Mouse (Mus musculus): ENCODE results near the gene Epb41l1. TPM values are rescaled to one million over a fixed set of nuclear protein-coding genes. Genes with fewer than 3 reads are reported as not detected.
"Not testable (repeated sequence)": the region's sequence is repeated elsewhere in the genome, so short reads cannot be mapped to it uniquely, and the experiment has no call there.

The Epb41l1 gene
- total RNA-seq (2021), result 100 to 1,000 TPM; 310 to 347 TPM

DNA sequence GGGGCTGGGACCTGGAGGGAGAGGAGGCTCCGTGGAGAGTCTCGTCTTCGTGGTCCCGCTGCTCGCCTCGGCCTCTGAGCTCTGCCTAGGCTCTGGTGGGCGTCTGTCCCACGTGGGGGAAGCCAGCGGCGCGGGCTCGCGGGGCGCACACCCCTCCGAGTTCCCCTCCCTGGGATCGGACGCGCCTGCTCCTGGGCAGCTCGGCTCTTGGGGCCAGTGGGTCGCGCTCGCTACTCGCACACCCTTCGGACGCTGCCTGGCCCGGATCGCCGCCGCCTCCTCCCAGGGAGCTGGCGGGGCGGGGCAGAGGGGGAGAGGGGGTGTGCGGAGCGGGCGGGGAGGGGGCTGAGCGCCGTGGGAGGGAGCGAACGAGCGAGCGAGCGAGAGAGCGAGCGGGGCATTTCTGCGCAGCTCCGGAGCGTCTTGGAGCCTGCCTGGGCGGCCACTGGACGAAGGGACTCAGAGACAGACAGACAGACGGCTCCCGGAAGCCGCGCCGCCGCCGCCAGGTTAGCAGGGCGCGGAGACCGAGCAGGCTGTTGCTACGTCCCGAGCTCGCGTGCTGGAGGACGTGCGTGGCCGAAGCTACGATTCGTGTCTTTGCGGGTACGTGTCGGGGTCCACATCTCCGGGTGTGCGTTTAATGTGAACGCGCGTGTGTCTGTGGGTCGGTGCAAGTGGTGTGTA lies at the start of gene Epb41l1:
Gene Epb41l1, plus strand, starts transcription at position 216 of the 687 bp plus-strand sequence.
- peak in 1 of 2 experiments; percentile 42 for DNase-seq (ENCODE audit: extremely low spot score in 1 of 2, low spot score in 1 of 2)

DNA sequence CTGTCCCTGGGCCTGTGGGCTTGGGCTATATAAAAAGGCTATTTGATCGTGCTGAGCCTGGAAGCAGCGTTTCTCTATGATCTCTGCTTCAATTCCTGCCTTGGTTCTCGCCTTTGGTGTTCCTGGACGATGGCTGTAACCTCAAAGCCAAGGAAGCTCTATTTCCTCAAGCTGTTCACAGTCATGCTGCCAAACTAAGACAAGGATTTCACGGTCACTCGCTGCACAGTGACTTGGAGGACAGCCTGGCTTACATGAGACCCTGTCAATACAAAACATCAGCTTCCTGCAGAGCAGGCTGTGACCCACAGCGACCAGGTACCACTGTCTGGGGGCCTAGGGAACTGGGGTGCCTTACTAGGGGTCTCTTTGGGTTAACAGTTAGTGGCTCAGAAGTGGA lies 43.8 kb upstream of the Epb41l1 start:
- no peak for DNase-seq (ENCODE audit: extremely low spot score in 1 of 2, low spot score in 1 of 2)

DNA sequence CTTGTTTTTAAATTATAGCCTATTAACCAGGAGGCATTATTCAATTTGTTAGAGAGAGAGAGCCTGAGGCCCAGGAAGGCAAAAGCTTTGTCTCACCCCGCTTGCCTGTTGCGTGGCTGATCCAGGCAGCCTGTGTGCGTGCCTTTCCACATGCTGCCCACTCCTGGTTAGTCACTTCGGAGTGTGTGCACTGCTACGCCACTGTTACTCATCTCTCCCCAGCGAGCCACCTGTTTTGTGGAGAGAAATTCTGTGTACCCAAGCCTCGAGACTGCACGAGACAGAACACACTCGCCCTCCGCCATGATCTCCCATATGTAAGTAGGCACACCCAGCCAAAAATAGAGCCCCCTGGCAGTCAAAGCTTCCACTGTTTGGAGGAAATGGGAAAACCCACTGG lies 40.8 kb upstream of the Epb41l1 start:
- DNase-seq (ENCODE audit: extremely low spot score in 1 of 2, low spot score in 1 of 2), result peak; percentile 15 to 21

DNA sequence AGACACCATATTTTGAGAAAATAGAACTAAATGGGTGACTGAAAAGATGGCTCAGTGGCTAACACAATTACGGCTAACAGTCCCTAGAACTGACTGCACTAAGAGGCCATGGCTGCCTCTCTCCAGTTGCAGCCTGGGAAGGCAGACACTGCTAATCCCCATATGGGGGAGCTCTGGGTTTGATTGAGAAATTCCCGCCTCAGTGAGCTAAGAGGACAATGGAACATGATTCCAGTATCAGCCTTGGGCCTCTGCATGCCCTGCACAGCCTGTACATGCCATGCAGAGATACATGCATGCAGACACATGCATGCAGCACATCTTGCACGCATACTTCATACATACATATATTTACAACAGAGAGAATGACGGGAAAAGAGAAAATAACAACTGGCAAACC lies 39.4 kb upstream of the Epb41l1 start:
- no peak for DNase-seq (ENCODE audit: extremely low spot score in 1 of 2, low spot score in 1 of 2)

DNA sequence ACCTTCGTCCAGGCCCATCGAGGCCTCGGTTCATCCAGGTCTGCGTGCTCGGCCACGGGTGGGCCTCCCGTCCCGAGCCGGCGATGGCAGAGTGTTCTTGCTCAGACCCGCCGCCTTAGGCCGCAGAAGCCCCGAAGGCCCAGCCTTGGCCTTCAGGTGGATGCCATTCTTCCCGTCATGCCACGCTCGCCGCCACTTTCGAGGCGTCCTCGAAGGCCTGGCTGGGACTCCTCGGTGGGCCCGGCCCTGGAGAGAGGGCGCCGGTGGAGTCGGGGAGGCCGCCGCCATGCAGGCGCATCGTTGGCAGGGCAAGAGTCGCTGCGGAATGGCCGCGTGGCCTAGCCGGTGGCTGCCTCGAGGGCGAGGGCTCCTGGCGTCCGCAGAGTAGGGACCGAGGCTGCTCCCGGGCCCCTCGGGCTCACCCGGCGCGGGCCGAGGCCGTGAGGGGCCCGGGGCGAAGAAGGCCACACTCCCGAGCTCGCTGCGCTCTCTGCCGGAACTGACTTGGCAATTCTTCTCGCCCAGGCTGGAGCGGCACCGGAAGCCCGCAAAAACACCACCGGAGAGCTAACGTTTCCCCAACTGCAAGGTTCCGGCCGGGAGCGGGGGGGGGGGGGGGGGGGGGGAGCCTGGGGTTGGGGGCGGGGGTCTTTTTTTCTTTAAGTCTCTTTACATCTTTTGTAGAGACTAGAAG lies 28.1 kb upstream of the Epb41l1 start:
- peak; percentile 46 to 57 for DNase-seq (ENCODE audit: extremely low spot score in 1 of 2, low spot score in 1 of 2)

DNA sequence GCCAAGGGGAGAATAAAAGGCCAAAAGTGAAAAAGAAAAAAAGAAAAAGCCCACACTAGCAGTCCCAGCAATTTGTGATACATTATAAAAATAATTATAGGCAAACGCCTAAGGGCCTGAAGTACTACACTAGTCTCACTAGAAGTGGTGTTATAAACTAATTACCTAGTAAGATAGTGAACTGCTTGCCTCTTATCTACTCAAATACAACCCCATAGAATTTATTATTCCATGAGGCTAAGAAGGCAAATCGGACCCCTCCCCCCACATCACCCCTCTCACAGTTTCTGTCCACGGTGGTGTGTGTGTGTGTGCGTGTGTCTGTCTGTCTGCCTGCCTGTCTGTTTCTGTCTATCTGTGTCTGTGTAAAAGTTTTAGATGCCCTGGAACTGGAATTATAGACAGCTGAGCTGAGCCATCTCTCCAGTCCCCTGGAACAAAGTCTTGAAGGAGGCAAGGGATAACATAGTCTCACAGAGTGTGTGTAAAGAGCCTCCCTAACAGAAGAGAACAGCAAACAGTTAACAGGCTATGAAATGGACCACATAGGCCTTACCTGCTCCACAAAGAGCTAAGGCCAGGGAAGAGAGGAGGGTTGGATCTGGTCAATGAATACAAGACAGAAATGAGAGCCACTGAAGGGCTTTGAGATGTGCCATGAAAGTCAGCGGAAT lies 27.4 kb upstream of the Epb41l1 start:
- DNase-seq (ENCODE audit: extremely low spot score in 1 of 2, low spot score in 1 of 2), result no peak

DNA sequence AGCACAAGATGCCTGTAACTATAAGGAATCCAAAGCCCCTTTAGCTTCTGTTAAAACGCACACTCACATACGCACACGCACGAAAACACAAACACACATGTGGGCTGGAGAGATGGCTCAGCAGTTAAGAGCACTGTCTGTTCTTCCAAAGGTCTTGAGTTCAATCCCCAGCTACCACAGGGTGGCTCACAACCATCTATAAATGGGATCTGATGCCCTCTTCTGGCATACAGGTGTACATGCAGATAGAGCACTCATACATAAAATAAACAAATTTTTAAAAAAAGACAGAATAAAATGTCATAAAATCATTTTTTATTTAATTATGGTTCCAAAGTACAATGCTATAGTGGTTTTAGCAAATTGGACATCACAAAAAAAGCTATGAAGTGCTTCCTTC lies 26.4 kb upstream of the Epb41l1 start:
- DNase-seq (ENCODE audit: extremely low spot score in 1 of 2, low spot score in 1 of 2), result no peak

DNA sequence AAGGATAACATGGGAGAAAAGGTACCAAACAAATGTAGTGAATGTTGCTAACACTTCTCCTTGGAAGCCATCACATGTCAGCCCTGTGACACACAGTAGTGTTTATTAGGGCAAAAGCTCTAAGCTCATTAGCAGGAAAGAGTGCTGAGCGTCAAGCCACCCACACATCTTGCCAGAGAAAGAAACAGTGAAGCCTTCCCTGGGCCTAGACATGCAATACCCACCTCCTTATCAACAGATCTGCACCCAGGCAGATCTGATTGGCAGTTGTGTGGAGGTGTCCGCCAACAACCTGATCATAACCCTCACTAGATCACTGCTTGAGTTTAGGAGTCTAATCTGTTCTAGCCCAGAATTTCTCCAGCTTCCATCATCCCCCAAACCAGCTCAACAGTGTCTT lies 24.6 kb upstream of the Epb41l1 start:
- no peak for DNase-seq (ENCODE audit: extremely low spot score in 1 of 2, low spot score in 1 of 2)

DNA sequence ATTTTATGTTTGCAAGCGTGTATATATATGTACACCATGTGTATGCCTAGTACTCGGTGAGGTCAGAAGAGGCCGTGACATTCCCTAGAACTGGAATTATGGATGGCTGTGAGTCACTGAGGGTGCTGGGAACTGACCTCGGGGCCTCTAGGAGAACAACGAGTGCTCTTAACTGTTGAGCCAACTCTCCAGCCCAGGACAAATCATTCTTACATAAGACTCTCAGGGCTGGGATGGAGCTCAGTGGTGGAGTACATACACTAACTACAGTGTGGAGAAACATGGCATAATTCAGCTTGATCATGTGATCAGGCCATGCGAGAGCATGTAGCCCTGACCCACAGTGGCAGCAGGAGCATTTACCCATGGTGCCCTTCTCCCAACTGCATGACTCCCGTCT lies 22.7 kb upstream of the Epb41l1 start:
- no peak for DNase-seq (ENCODE audit: extremely low spot score in 1 of 2, low spot score in 1 of 2)

DNA sequence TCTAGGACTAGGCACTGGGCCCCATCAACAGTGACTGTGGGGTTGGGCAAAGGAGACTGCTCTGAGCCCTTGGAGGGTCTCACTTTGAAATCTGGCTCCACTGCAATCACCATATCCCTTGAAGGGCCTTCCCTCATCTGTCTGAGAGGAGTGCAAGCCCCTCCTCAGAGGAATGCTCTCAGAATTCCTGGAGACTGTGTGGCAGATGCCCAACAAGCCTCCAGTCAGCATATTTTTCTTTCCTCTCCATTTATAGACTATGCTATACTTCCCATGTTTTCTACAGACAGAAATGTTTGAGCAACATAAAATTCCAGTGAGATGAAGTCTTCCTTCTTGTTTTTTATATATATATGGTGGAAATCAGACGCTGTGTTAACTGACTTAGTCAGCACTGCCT lies 21.2 kb upstream of the Epb41l1 start:
- DNase-seq (ENCODE audit: extremely low spot score in 1 of 2, low spot score in 1 of 2), result no peak

DNA sequence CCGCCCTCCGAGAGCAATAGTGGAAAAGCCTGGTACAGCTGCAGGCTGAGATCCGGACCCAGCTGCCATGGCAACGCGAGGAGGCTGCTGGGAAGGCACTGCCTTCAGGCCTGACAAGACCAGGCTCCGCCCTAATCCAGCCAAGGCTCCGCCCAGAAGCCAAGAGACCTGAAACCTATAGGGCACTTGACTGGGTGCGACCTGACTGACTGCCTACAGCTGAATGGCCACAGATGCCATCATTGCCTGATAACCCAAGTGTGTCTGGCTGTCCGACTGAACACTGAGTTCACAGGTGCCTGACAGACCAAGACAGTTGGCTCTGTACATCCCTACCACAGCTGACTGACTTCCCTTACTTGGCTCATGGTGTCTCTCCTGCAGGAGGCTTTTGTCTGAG lies 19.4 kb upstream of the Epb41l1 start:
- peak; percentile 42 to 44 for DNase-seq (ENCODE audit: extremely low spot score in 1 of 2, low spot score in 1 of 2)

DNA sequence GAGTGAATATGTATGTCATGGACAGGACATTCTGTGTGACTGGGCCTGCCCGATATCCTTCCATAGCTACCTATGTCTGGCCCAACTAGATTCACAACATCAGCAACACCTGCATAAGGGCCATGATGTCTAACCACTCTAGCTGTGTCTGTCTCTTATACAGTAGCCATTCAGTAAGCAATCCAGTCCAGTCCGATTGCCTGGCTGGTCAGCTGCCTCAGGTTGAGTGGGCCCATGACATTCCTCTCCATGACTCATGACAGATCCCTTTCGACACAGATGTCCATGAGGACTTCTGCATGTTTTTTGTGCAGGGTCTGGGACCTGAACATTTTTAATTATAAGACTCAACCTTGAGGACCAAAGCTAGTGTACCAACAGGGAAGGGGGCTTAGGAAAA lies 18.7 kb upstream of the Epb41l1 start:
- DNase-seq (ENCODE audit: extremely low spot score in 1 of 2, low spot score in 1 of 2), result no peak

DNA sequence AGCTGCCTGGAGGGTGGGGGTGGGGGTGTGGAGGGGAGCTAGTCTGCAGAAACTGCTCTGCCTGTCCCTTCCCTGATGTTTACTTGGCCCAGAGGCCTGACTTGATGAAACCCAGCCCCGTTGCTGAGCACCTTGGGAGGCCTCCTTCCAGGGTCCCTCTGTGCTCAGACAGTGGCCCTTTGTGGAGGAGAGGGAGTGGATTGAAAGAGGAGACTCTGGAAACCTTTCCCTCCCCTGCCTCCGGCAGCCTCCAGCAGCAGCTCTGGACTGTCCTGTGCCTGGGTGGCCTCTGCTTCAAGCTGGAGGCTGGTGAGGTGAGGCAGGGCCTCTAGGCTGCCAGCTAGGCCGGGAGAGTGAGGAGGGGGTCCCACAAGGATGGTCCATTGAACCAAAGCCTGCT lies 13.7 kb upstream of the Epb41l1 start:
- no peak for DNase-seq (ENCODE audit: extremely low spot score in 1 of 2, low spot score in 1 of 2)

DNA sequence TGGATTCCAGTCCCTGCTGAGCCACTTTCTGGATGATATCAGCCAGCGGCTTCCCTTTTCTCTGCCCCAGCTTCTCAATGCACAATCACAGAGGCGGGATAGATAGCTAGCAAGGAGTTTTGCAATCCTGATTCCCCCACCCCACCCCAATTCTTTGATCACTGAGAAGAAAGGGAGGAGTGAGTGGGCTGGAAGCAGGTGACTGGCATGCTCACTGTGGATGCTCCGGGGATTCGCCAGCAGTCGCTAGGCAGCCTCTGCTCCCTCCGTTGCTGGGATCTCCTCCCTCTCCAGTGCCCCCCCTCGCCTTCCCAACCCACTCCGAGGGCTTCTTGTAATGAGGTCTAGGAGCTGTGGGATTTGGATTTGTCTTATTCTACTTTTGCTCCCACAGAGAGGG lies 12.5 kb upstream of the Epb41l1 start:
- peak in 1 of 2 experiments; percentile 27 for DNase-seq (ENCODE audit: extremely low spot score in 1 of 2, low spot score in 1 of 2)

DNA sequence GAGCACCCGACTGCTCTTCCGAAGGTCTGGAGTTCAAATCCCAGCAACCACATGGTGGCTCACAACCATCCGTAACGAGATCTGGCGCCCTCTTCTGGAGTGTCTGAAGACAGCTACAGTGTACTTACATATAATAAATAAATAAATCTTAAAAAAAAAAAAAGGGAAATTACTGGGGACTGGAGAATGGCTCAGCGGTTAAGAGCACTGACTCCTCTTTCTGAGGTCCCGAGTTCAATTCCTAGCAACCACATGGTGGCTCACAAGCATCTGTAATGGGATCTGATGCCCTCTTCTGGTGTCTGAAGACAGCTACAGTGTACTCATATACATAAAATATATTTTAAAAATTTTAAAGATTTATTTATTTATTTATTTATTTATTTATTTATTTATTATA lies 9.4 kb upstream of the Epb41l1 start:
- DNase-seq (ENCODE audit: extremely low spot score in 1 of 2, low spot score in 1 of 2), result not testable (repeated sequence)

DNA sequence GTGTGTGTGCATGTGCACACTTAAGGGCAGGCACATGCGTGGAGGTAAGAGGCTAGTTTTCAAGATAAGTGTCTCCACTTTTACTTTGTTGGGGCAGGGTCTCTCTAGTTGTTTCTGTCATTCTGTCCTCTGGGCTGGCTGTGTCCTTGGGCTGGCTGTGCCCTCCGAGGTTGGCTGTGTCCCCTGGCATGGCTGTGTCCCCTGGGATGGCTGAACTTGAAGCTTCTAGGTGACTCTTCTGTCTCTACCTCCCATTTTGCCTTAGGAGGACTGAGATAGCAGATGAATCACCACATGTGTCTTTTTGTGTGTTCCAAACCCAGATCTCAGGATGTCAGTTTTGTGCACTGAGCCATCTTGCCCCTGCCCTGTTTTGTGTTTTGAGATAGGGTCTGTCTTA lies 5.7 kb upstream of the Epb41l1 start:
- no peak for DNase-seq (ENCODE audit: extremely low spot score in 1 of 2, low spot score in 1 of 2)

DNA sequence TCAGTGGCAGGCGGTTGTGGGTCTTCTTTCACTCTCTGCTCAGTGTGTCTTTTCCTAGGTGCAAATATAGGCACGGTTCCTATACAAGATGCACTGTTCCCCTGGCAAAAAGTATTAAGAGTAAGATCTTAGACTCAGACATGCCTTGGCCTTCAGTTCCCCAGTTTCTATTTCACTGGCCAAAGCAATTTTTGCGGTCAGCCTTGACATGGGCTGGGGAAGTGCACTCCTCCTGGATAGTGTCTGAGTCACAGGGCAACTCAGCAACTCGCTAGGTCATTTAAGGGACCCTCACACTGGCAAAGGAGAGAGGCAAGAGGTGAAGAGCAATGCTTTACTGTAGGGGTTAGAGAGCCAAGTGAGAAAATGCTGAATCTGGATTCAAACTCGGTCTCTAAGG lies 5.0 kb upstream of the Epb41l1 start:
- no peak for DNase-seq (ENCODE audit: extremely low spot score in 1 of 2, low spot score in 1 of 2)

DNA sequence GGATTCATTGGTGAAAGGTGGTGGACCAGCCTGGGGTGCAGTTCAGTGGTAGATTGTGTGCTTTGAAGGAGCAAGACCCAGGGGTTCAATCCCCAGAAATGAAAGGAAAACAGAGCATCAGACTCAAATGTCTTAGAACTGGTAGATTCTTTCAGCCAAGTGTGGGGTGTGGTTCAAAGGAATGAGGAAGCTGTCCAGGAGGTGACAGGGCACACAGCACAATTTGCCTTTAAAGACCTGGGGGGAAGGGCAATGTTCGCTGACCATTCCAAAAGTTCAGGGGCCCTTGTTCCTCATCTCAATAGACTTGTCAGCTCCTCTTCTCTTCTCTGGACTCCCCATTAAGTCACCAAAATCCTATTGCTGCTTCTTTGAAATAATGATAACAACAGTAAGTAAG lies 3.5 kb upstream of the Epb41l1 start:
- no peak for DNase-seq (ENCODE audit: extremely low spot score in 1 of 2, low spot score in 1 of 2)

DNA sequence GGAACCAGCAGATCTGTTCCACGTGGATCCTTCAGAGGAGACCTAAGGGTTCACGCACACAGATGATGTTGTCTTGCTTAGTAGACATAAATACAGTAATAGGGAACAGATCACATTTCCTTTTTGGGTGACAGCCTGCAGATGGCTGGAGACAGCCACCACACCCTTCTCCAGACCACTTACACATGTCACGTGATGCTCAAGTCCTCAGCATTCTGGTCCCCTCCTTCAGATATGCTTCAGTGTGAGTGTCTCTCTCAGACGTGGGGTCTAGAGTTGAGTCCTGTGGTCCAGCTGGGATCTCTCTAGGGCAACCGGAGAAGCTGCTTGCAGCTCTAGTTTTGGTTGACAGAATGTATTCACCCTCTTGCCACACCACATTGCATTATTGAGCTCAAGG lies 2.2 kb upstream of the Epb41l1 start:
- no peak for DNase-seq (ENCODE audit: extremely low spot score in 1 of 2, low spot score in 1 of 2)

DNA sequence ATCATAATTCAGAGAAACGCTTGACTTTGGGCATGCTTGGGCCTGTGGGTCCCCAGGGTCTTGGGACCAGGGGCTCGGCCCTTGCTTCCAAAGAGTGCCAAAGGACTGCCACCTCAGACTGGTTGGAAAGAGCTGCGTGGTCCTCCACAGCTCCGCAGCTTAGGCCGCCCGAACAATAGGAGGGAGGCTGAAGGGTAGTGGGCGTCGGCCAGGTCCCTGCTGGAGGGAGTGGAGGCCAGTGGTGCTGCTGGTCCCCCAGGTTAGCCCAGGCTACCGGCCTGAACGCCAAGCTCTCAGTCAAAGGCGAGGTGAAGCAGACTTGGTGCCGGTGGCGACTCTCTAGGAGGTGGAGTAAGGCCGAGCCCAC lies 399 bp upstream of the Epb41l1 start:
- DNase-seq (ENCODE audit: extremely low spot score in 1 of 2, low spot score in 1 of 2), result no peak

DNA sequence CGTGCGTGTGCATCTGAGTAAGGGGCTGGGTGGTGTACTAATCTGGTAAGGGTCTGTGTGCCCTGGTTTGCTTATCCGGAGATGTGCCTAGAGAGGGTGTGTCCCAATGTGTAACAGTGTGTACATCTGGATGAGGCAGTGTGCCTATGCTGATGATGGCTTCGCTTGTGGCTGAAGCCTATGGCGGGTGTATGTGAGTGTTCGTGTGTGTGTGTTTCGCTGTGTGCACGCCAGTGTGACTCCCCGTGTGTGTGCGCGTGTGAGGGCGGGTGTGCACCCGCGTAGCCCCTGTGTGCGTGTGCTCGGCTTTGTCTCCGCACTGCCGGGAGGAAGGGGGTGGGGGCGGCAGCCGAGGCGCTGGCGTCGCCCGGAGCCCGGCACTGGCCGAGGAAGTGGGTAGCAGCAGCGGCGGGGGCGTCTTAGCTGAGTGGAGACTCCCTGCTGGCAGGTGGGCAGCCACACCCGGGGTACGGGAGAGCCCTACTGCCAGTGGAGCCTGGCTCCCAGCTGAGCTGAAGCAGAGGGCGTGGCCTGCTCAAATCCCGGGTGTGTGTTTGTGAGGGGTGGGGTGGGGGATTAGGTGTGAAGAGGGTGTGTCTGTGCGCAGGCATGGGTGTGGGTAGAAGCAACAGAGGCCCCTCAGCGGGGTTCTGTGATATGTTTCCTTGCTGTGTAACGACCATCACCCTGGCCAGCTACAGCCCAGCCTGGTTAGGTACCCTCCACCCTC lies 837 bp downstream of the Epb41l1 start:
- peak; percentile 33 to 49 for DNase-seq (ENCODE audit: extremely low spot score in 1 of 2, low spot score in 1 of 2)

Measured in layer of hippocampus, postnatal 25 days (tissue).